Mouse (Mus musculus): ENCODE data around the gene Dclk2.

Gene Dclk2

GRCm38 (mm10) chr3:86759383-86759782, 161.3 kb downstream of the Dclk2 start:
- DNase-seq (ENCODE audit: inconsistent ontology term) = peak; percentile 73

DNA sequence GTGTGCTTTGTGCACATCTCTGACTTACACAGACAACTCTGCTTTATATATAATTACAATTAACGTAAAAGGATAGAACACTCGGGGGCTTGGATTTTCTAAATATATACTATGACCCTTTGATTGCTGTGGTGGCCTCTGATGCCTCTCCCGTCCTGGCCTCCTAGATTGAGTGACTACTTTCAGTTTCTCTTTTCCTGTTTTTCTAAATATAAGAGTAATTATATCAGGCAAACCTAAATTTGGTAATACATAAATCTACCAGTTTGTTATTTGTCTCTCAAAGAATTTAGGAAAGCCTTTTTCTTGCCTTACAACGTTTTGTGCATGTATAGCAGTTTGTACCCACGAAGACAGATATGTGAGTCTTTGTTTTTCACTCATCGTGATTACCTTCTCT, 161.9 kb downstream of the Dclk2 start:
- peak; percentile 83 for DNase-seq (ENCODE audit: inconsistent ontology term)

DNA sequence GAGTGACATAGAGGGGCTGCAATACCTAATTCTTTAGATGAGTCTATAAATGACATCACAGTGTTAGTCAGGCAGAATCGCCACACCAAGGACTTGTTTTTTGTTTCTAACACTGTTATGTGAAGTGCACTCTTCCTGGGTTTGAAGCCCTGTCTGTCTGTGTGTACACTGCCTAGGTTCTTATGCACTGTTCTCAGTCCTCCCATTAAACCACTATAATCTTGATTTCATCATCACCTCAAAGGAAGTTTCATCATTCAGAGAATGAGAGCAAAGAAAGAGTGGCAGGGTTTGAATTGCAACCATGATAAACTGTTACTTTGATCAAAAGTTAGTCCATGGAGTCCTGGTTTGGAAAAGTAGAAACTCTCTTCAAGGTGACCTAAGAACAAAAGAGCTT, 164.1 kb downstream of the Dclk2 start:
- DNase-seq (ENCODE audit: inconsistent ontology term) = peak; percentile 36

DNA sequence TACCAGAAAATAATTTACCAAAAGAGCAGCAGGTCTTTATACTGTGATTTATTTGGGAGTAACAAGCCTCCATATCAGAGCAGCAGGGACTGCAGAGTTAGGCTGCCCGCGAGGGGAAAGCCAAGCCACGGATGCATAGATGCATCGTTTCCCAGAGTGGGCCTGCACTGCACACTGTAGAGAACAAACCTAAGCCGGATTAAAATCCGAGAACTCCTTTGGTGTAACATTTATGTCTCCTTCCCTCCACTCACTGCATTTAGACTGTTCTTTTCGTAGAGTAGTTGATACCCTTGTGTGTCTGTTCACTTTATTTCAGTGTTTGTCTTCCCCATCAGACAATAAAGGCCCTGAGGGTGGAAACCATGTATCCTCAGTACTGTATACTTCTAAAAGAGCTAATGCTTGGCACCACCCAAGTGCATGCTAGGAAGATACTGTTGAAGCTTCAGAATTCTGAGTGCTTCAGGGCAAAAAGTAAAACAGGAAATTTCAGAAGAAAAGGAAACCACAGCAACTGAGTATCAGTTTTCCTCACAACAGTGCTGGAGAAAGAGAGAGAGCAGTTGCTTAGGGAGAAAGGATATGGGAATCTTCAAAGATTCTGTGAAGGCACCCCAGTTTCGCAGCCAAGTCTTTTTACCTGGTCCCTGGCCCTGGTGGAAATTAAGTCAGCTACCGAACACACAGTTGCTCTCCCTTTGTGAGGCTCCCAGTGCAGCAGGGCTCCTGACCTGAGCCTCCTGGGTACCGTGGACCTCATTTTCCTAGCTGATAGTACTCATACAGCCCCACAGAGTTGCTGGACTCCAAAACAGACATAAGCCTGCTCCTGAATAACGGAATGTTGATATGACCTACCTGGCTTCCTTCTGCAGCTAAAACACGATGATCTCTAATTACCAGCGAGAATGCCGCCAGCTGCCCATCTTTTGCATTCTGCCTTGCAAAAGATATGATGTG, 165.8 kb downstream of the Dclk2 start:
- peak; percentile 32 for DNase-seq (ENCODE audit: inconsistent ontology term)

- peak; percentile 37 for DNase-seq (ENCODE audit: inconsistent ontology term)
Observed at GRCm38 (mm10) chr3:86754178-86754577, 166.5 kb downstream of the Dclk2 start.

DNA sequence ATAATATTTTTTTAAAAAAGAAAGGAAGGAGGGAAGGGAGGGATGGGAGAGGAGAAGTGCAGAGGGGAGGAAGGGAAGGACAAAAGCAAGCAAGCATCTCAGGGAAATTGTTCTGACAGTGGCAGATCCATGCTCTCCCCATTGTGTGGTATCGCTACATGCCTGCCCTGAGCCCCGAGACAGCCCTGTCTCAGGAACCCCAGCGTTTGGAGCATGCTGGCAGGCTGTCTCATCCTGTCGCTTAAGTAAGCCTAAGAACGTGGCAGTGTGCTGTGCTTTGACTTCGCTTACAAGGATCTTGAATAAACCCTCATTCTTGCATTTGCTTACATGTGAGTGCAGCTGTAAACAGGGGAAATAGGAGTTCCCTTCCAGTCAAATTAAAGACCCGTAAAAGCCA, 170.0 kb downstream of the Dclk2 start:
- peak; percentile 30 for DNase-seq (ENCODE audit: inconsistent ontology term)

GRCm38 (mm10) chr3:86745769-86746512, 174.7 kb downstream of the Dclk2 start:
- DNase-seq (ENCODE audit: inconsistent ontology term) = peak; percentile 82

DNA sequence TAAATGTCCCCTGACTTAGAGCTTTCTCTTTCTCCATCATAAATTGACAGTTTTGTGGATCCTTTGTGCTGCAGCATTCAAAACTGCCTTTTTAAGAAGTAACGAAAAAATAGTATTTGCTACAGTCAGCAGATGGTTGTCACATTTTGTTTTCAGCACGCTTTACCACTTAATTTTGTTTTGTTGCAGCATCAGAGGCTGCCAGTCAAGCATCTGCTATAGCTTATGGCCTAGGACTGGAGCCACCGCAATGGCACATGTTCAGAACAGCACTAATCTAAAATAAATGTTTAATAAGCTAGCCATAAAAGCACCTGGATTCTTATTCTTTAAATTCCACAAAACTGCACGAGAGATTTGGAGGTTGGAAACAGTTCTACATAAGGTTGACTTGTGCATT, 175.3 kb downstream of the Dclk2 start:
- DNase-seq (ENCODE audit: inconsistent ontology term) = no peak

DNA sequence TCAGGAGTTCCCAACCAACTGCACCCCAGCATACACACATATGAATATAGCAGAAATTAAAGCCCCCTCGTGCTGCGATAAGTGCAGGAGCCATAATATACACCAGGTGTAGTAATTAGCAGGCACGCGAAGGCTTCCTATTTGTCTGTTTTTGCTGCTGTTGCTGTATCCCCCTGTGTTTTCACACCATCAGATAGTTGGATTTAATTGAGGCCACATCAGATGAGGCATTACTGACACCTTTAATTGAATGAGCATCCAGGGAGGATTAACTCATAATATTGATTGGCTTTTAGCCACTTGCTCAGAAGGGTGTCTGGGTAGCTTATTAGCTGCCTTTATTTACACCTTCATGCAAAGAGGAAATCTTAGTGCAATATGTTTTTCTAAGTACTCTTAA, 180.9 kb downstream of the Dclk2 start:
- DNase-seq (ENCODE audit: inconsistent ontology term) = no peak

DNA sequence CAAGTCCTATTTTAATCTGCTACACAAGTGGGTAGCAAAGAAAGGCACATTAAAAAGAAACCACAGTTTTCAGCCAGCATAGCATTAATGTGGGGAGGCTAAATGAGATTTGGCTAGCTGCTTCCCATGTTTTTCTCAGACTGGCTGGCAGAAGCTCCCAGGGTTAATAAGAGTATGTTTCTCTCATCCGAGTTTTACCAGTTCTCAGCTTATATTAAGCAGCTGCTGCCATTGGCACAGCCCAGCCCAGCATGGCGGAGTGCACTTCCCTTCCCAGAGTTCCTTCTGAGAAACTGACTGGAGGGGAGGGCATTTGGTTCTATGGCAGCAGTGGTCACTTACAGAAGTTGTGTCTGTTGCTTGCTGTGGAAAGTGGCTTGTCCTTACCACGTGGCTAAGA, 181.8 kb downstream of the Dclk2 start:
- DNase-seq (ENCODE audit: inconsistent ontology term) = no peak

Measured in Muller cell, postnatal 12 days (primary cell).